Mouse (Mus musculus): ENCODE data around the gene Stk11.

DNA sequence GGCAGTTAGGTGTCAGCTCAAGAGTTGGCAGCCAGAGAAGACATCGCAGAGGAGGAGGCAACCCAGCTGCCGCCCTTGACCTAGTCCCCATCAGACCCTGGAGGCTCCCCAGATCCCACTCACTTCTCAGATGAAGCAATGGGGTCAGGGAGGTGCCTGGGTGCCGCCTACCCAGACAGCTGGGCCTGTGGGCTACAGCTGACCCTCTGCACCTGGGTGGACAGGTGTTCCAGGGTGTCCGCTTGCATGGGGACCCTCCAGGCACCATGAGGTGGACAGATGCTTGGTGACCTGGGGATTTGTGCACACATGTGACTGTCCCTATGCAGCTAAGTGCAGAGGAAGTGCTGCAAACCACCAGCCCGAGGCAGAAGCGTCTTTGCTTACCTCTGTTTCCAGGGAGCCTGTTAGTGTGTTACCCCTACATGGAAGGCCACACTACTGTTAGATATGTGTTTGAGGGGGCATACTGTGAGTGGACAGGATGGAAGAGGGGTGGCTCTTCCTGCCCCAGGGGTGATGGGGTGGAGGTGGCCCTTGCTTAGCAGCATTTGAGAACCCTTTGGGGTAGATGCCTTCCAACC is 47.2 kb downstream of the Stk11 start:
- TF ChIP-seq CTCF (conservative IDR thresholded peaks at IDR 0.05; ENCODE audit: low read length) (no peak), POU5F1 (IDR thresholded peaks at IDR 0.05; ENCODE audit: borderline replicate concordance, low read length) (no peak)

Measured in E14TG2a.4 (cell line).